Mouse (Mus musculus): ENCODE results near the gene Gin1. TPM values are rescaled to one million over a fixed set of nuclear protein-coding genes. Genes with fewer than 3 reads are reported as not detected.
A peak's percentile ranks its signal among the peaks of the same experiment; 100 is the strongest.

Gene Gin1
- polyA plus RNA-seq, 1 experiment from 2014 or later: 14.0 TPM

- Histone ChIP-seq H3K4me1 (peaks cover 2% of the 10 kb centered on the region), H3K4me2 (no peak overlapping the region), H3K4me3 (no peak overlapping the region), H3K27ac (replicated peaks) (no peak overlapping the region), H3K36me3 (peaks cover 80% of the 10 kb centered on the region), H3K9me3 (no peaks in the 10 kb centered on the region), H3K9ac (no peak overlapping the region), H3K27me3 (replicated peaks) (no peaks in the 10 kb centered on the region)
- no peak for ATAC-seq (ENCODE audit: extremely low read depth, insufficient number of reproducible peaks, low FRiP score, low TSS enrichment)
- 81% methylated on average over 5 of the region's 5 CpGs for WGBS
These were observed 58.1 kb downstream of the Gin1 start for GRCm38 (mm10) chr1:97828087-97828486.

- Histone ChIP-seq H3K27ac (replicated peaks) (peak overlapping the region; percentile 78), H3K9ac (no peak overlapping the region), H3K4me2 (no peak overlapping the region), H3K4me1 (peaks cover 21% of the 10 kb centered on the region), H3K9me3 (no peaks in the 10 kb centered on the region), H3K36me3 (peaks cover 74% of the 10 kb centered on the region), H3K27me3 (replicated peaks) (no peaks in the 10 kb centered on the region), H3K4me3 (no peak overlapping the region)
- peak; percentile 54; the same call in 1 of the 2 replicates for ATAC-seq (ENCODE audit: extremely low read depth, insufficient number of reproducible peaks, low FRiP score, low TSS enrichment)
- 52% methylated on average over 5 of the region's 5 CpGs for WGBS
These were observed 63.7 kb downstream of the Gin1 start for GRCm38 (mm10) chr1:97833466-97834353.

DNA sequence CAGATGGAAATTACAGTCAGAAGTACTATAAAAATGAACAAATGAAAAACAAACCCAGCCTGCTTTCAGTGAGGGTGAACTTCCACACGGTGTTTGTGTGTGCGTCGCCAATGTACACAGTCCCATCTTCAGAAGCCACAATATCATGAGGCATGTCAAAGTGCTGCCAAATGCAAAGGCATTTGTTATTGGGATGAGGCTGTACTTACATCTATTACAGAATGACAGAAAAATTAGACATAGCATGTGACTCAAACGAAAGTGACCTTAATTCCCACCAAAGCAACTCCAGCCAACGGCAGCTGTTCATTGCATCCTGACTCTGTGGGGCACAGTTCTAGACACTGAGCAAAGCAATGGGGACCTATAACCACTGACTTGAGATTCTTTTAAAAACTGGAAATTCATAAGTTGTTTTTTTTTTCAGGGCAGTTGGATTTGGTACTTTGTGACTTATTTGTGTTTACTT lies 64.4 kb downstream of the Gin1 start:
- WGBS: 80% methylated on average over 5 of the region's 5 CpGs
- no peaks in the 10 kb centered on the region for H3K9me3 ChIP-seq
- no peak for ATAC-seq (ENCODE audit: extremely low read depth, insufficient number of reproducible peaks, low FRiP score, low TSS enrichment)

More for the DNA sequence above, 64.4 kb downstream of the Gin1 start:
- Histone ChIP-seq H3K9ac (no peak overlapping the region), H3K4me1 (peaks cover 21% of the 10 kb centered on the region), H3K4me2 (no peak overlapping the region), H3K27me3 (replicated peaks) (no peaks in the 10 kb centered on the region), H3K4me3 (no peak overlapping the region), H3K27ac (replicated peaks) (peak overlapping the region; percentile 78), H3K36me3 (peaks cover 70% of the 10 kb centered on the region)

Other genes starting within 250 kb of the Gin1 start
- gene D1Ertd622e, start 108.1 kb upstream of the Gin1 start, polyA plus RNA-seq (2015; fragmentation: Nextera tagmentation; extraction: Ambion mirVana): 9.0 and 9.3 TPM in 2 replicates
- 32.2 and 33.1 TPM in 2 replicates for gene Ppip5k2, start 239 bp downstream of the Gin1 start, polyA plus RNA-seq (2015; fragmentation: Nextera tagmentation; extraction: Ambion mirVana)